Mouse (Mus musculus): Measurements from ENCODE around the gene 1810009A15Rik.
A peak's percentile ranks its signal among the peaks of the same experiment; 100 is the strongest.

- TF ChIP-seq ZMIZ1 (IDR thresholded peaks at IDR 0.05; ENCODE audit: low read depth, low read length) (peak; percentile 67), CTCF (IDR thresholded peaks at IDR 0.05 in 2 of 3, conservative IDR thresholded peaks at IDR 0.05 in 1 of 3; ENCODE audit: control insufficient read depth in 1 of 3, insufficient read depth in 1 of 3, low read depth in 2 of 3, low read length in 3 of 3, poor library complexity in 1 of 3, severe bottlenecking in 1 of 3) (no peak)
These were observed 1.6 kb upstream of the 1810009A15Rik start for GRCm38 (mm10) chr19:8886916-8887584.
